Mouse (Mus musculus) cerebellum, adult 2 months (tissue): ENCODE data around the gene Ehd4.

Experiments
- CTCF ChIP-seq: fragments of 200-500 bp; IDR thresholded peaks from 2 replicates; pipeline ENCODE4 v1.5.1; 2011; ENCODE audit warnings: low read depth, mild to moderate bottlenecking, control low read depth, low read length, moderate library complexity, borderline replicate concordance; ENCODE audit not compliant: insufficient read depth
- POLR2A ChIP-seq: fragments of 200-500 bp; IDR thresholded peaks from 2 replicates; pipeline ENCODE4 v1.6.1; 2011; ENCODE audit warnings: low read length, control low read depth, borderline replicate concordance; ENCODE audit not compliant: insufficient read depth

- no peak for TF ChIP-seq POLR2A
- TF ChIP-seq CTCF: no peak
These were observed 92.2 kb downstream of the Ehd4 start for GRCm38 (mm10) chr2:120062248-120062647.
